Mouse (Mus musculus) frontal cortex, postnatal 10 days (tissue): ENCODE data around the gene Ankib1.
A peak's percentile ranks its signal among the peaks of the same experiment; 100 is the strongest.

Source experiments
- DNase-seq, 2 experiments: peaks; one replicate each; pipeline ENCODE4 v3.0.0; 2022; ENCODE audit warnings: low spot score in 2 of 2, mixed read lengths in 1 of 2

Ankib1 gene

GRCm38 (mm10) chr5:3646991-3647707, 155.6 kb downstream of the Ankib1 start:
- DNase-seq, result peak; percentile 18 to 50

GRCm38 (mm10) chr5:3646539-3646938, 156.2 kb downstream of the Ankib1 start:
- no peak for DNase-seq

- no peak for DNase-seq
These were observed 157.4 kb downstream of the Ankib1 start for GRCm38 (mm10) chr5:3645326-3645725.

DNA sequence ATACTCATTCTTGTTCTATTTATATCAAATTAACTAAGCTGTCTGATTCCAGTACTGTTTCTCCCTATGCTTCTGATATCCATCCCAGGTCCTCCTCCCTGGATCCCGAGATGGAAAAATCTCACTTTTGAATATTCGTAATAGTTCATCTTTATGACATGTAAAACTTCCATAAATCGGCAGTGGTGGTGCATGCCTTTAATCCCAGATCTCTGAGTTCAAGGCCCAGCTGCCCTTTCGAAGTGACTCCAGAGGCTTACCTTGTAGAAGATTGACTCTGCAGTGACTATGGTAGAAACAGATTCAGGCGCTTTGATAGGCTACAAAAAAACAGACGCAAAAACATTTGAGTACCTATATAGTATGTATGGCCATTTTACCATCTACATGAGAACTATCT, 158.1 kb downstream of the Ankib1 start:
- DNase-seq, result no peak
